Mouse (Mus musculus) megakaryocyte, embryonic 14.5 days (primary cell): Measurements from ENCODE around the gene Zbtb6.
A peak's percentile ranks its signal among the peaks of the same experiment; 100 is the strongest.

Experiments used
- FLI1 ChIP-seq: IDR thresholded peaks from 2 replicates; pipeline ENCODE4 v1.6.1; 2012; ENCODE audit warnings: low read length, inconsistent platforms, mixed read lengths
- GATA1 ChIP-seq: IDR thresholded peaks from 3 replicates; pipeline ENCODE4 v1.6.1; 2012; ENCODE audit warnings: mixed read lengths, low read length, inconsistent platforms, borderline replicate concordance

DNA sequence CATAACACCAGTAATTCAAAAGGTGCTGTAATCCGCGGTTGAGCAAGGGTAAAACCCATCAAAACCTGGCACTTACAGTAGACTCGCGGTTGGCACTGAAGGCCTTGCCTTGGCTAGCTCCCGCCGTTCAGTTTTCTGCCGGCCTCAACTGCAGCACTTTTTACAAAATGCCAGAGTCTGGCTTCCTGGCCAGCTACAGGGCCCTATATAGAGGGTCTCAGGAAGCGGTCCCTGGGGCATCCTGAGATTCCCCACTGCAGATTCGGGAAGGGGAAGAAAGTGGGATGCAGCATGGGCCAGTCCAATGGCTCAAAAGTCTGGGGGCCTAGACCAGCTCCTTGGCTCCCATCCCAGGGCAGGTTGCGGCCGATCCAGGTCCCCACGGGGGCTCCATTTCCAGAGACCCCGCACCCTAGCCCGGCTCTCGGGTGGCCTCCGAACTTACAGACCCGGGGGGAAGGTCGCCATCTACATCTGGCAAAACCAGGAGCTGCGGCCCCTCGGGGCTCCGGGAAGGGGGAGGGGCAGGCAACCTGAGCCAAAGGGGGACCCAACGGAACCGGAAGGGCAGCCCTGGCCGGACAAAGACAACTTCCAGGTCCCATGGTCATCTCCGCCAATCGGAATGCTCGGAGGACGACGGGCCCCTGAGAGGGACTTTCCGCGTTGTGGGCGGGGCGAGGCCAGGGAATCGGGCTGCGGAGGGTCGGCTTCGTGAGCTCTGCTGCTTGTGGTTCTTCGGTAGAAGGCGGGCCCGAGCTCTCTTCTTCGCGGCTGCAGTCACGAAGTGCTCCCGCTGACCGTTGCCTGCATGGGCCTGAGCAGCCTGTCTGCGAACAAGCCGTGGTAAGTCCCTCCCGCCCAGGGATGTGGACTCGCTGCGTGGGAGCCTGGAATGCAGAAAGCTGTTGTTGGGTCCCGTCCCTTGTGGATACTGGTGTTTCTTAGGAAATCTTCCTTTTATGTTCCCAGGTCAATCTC lies at the start of gene Zbtb6, which contains the start of the genes Zbtb26 and Rabgap1:
- TF ChIP-seq GATA1: no peak
- TF ChIP-seq FLI1: 0 out of 2 replicates have a peak, but pooled peaks have one; percentile 8
